Mouse (Mus musculus) stomach, embryonic 14.5 days (tissue): ENCODE results near the gene Rad1. TPM values are rescaled to one million over a fixed set of nuclear protein-coding genes. Genes with fewer than 3 reads are reported as not detected.
"Not testable (repeated sequence)": the region's sequence is repeated elsewhere in the genome, so short reads cannot be mapped to it uniquely, and the experiment has no call there.

Source experiments
- ATAC-seq: fragments of 200-750 bp; cut with Nextera tagmentation; 2 replicates; pipeline ENCODE4 v1.8.0; 2017; ENCODE audit warnings: low read depth, moderate TSS enrichment; ENCODE audit not compliant: insufficient number of reproducible peaks, insufficient read depth, low FRiP score
- H3K27ac ChIP-seq: fragments of 300-500 bp; sonication (generic); 2 replicates; pipeline ENCODE4 v1.5.1; 2014; ENCODE audit warnings: mild to moderate bottlenecking, low read length, moderate library complexity, mixed read lengths
- H3K27me3 ChIP-seq: fragments of 300-500 bp; sonication (generic); 2 replicates; pipeline ENCODE4 v1.6.1; 2014; ENCODE audit warnings: low read length, control low read depth, mixed read lengths; ENCODE audit not compliant: control insufficient read depth, insufficient read depth
- H3K36me3 ChIP-seq: fragments of 300-500 bp; sonication (generic); 2 replicates; pipeline ENCODE4 v1.6.1; 2014; ENCODE audit warnings: mild to moderate bottlenecking, control low read depth, low read length, moderate library complexity, mixed read lengths; ENCODE audit not compliant: control insufficient read depth, insufficient read depth
- H3K4me1 ChIP-seq: fragments of 300-500 bp; sonication (generic); 2 replicates; pipeline ENCODE4 v1.6.1; 2014; ENCODE audit warnings: low read length, control low read depth, mixed read lengths; ENCODE audit not compliant: control insufficient read depth, insufficient read depth
- H3K4me2 ChIP-seq: fragments of 300-500 bp; sonication (generic); replicated peaks from 2 replicates; pipeline ENCODE4 v1.6.1; 2014; ENCODE audit warnings: low read depth, low read length, control low read depth
- H3K4me3 ChIP-seq: fragments of 300-500 bp; sonication (generic); 2 replicates; pipeline ENCODE4 v1.5.1; 2014; ENCODE audit warnings: low read depth, low read length, control low read depth
- H3K9ac ChIP-seq: fragments of 300-500 bp; sonication (generic); replicated peaks from 2 replicates; pipeline ENCODE4 v1.6.1; 2014; ENCODE audit warnings: low read depth, mild to moderate bottlenecking, control low read depth, low read length, moderate library complexity, mixed read lengths
- H3K9me3 ChIP-seq: fragments of 300-500 bp; sonication (generic); 2 replicates; pipeline ENCODE4 v1.6.1; 2016; ENCODE audit warnings: low read depth, low read length, control low read depth; ENCODE audit not compliant: control insufficient read depth
- WGBS: fragments of 180-500 bp; shearing (Covaris S2); extraction: QIAGEN DNeasy Blood & Tissue Kit; methylation state at CpG from one replicate; pipeline ENCODE4 v1.1.7; 2014; 5-methylcytosine and 5-hydroxymethylcytosine counted together
- polyA plus RNA-seq: library from polyadenylated mRNA; unstranded; fragments of >200 nt; fragmentation: Nextera tagmentation; extraction: Ambion mirVana; gene quantifications from 2 replicates; pipeline ENCODE4 v1.2.1, GENCODE M21; 2014

The Rad1 gene
- polyA plus RNA-seq, 1 experiment from 2014 or later: 26.4 TPM

- not testable (repeated sequence) for H3K27ac ChIP-seq, H3K4me1 ChIP-seq, H3K27me3 ChIP-seq, H3K36me3 ChIP-seq, H3K9ac ChIP-seq, H3K4me2 ChIP-seq, ATAC-seq, H3K4me3 ChIP-seq, H3K9me3 ChIP-seq
- WGBS: 90% methylated on average over 10 of the region's 10 CpGs
These were observed 47.5 kb downstream of the Rad1 start for GRCm38 (mm10) chr15:10533361-10533760.

GRCm38 (mm10) chr15:10534591-10534990, 48.8 kb downstream of the Rad1 start:
- Histone ChIP-seq H3K4me2 (no peak overlapping the region), H3K4me3 (no peak overlapping the region), H3K9ac (no peak overlapping the region), H3K27ac (no peak overlapping the region), H3K9me3 (no peaks in the 10 kb centered on the region), H3K27me3 (no peaks in the 10 kb centered on the region), H3K4me1 (no peaks in the 10 kb centered on the region), H3K36me3 (no peaks in the 10 kb centered on the region)
- ATAC-seq: no peak
- WGBS: 83% methylated on average over 5 of the region's 5 CpGs

GRCm38 (mm10) chr15:10535969-10536368, 50.2 kb downstream of the Rad1 start:
- H3K36me3 ChIP-seq: no peaks in the 10 kb centered on the region
- H3K9me3 ChIP-seq: no peaks in the 10 kb centered on the region
- no peaks in the 10 kb centered on the region for H3K4me1 ChIP-seq
- H3K27ac ChIP-seq: no peak overlapping the region
- no peak for ATAC-seq
- 88% methylated on average over 7 of the region's 7 CpGs for WGBS
- no peak overlapping the region for H3K9ac ChIP-seq
- no peaks in the 10 kb centered on the region for H3K27me3 ChIP-seq
- H3K4me2 ChIP-seq: no peak overlapping the region
- no peak overlapping the region for H3K4me3 ChIP-seq

- no peak overlapping the region for H3K9ac ChIP-seq
- H3K9me3 ChIP-seq: no peaks in the 10 kb centered on the region
- no peaks in the 10 kb centered on the region for H3K36me3 ChIP-seq
- no peaks in the 10 kb centered on the region for H3K4me1 ChIP-seq
- no peak overlapping the region for H3K27ac ChIP-seq
- ATAC-seq: no peak
- no peak overlapping the region for H3K4me3 ChIP-seq
- WGBS: 72% methylated on average over 16 of the region's 16 CpGs
- H3K27me3 ChIP-seq: no peaks in the 10 kb centered on the region
- no peak overlapping the region for H3K4me2 ChIP-seq
These were observed 54.7 kb downstream of the Rad1 start for GRCm38 (mm10) chr15:10540271-10541088.

Other genes starting within 250 kb of the Rad1 start
- not detected in 2 replicates for gene Gm21973, start 160.6 kb upstream of the Rad1 start, polyA plus RNA-seq
- gene Agxt2, start 127.5 kb upstream of the Rad1 start, polyA plus RNA-seq: not detected in 2 replicates
- 12.4 and 13.2 TPM in 2 replicates for gene Dnajc21, start 15.5 kb upstream of the Rad1 start, polyA plus RNA-seq
- gene Brix1, start 71 bp upstream of the Rad1 start, polyA plus RNA-seq: 107 and 118 TPM in 2 replicates
- not detected in 2 replicates for gene Ttc23l, start 72.7 kb downstream of the Rad1 start, polyA plus RNA-seq
- 23.2 and 27.3 TPM in 2 replicates for gene Rai14, start 228.6 kb downstream of the Rad1 start, polyA plus RNA-seq